Mouse (Mus musculus) heart, postnatal 14 days (tissue): Measurements from ENCODE around the gene Vps33b. TPM values are rescaled to one million over a fixed set of nuclear protein-coding genes. Genes with fewer than 3 reads are reported as not detected.

Source experiments
- DNase-seq, 2 experiments: peaks; one replicate each; pipeline ENCODE4 v3.0.0; 2021 to 2022
- intact Hi-C: fragments of 180-260 bp; cut with DNase I; formaldehyde crosslinking; loops from one replicate; pipeline ENCODE4 v1.15.1; 2025
- long read RNA-seq, 2 experiments: library from polyadenylated mRNA; stranded (forward); transcript quantifications; one replicate each; pipeline ENCODE4 v2.0.0; 2021
- total RNA-seq, 2 experiments: library from RNA; stranded (reverse); gene quantifications; 2 replicates each; pipeline ENCODE4 v1.2.3; 2021

The Vps33b gene
- total RNA-seq = 1 to 10 TPM; 7.0 to 7.4 TPM
- long read RNA-seq, experiment 1, transcript Vps33b-201 (23 exons, 2,574 nt) = major isoform, 14 of 17 reads
- long read RNA-seq, experiment 1, partial matches to known transcripts = 0 of 17 reads
- long read RNA-seq, experiment 1, other reads (novel, unspliced or antisense) = 3 of 17 reads
- long read RNA-seq, experiment 2, transcript Vps33b-201 (23 exons, 2,574 nt) = major isoform, 11 of 13 reads
- long read RNA-seq, experiment 2, partial matches to known transcripts = 0 of 13 reads
- long read RNA-seq, experiment 2, other reads (novel, unspliced or antisense) = 2 of 13 reads

DNA sequence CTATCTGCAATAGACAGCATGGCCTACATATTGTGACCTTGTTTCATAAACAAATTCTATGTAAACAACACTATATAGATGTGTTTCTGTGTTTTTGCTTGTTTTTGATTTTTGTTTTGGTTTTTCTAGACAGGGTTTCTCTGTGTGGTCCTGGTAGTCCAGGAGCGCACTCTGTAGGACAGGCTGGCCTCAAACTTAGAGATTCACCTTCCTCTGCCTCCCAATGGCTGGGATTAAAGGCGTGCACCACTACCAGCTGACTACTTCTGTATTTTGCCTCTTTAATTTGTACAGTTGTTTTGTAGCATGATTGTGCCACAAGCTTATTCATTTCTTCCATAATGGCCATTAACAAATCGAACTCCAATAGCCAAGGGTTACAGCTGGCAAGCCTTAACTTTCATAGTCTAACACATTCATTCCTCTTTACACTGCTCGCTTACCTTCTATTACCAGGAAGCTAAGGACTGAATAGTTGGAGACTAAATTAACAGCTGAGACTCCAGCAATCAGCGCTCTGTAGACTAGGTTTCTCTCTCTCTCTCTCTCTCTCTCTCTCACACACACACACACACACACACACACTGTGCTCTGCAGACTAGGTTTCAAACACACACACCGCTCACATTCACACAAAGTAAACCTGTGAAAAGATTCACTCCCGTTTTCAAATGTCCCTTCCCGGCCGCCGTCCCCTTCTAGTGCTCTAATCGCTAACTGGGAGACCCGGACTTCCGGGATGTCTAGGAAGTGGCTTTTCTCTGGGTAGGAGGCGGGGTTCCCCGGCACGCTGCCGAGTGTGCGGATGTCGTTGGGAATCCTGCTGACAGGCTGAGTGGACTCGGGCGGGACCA, at the start of gene Vps33b:
Vps33b (plus strand) TSS at position 753 of the 854 bp plus-strand sequence.
- DNase-seq = peak; percentile 94 to 96
- intact Hi-C loops = no loop called here

GRCm38 (mm10) chr7:80220237-80220797, 49.1 kb upstream of the Vps33b start:
- intact Hi-C loops = no loop called here
- no peak for DNase-seq

DNA sequence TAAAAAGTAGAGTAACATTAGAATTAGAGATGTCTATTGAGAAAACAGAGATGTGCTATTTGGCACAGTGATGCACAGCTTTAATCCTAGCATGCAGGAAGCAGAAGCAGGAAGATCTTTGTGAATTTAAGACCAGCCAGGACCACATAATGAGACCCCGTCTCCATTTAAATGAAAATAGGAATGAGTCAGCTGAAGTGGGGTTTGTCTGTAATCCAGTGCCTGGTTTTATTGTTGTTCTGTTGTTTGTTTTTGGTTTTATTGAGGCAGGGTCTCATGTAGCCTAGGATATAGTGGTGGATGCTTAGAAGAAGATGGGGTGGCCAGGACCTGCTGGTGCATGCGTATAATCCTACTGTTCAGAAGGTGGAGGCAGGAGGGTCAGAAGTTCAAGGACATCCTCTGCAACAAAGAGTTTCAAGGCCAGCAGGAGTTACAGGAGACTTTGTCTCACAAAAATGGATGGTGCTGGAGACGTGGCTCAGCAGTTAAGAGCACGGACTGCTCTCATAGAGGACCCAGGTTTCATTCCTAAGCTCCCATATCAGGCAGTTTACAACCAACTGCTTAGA, 48.2 kb upstream of the Vps33b start:
- intact Hi-C loops = no loop called here
- DNase-seq = no peak

- no peak for DNase-seq
- intact Hi-C loops = no loop called here
Measured at GRCm38 (mm10) chr7:80227065-80227464, 42.4 kb upstream of the Vps33b start.

DNA sequence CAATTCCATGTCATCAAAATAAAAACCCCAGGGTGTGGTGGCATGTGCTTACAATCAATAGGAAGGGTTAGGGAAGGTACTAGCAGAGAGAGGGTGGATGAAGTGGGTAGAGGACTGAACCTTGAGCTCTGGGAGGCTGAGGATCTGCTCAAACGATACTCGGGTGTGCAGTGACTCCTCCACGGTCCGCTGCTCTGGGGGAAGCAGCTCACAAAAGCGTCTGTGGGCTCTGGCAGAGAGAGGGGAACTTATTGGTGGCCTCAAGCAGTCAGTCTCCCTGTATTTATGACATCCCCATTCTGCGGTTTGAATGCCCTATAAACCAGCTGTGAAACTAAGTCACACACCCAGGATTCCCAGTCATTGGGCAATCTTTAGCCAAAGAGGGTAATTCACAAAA, 39.3 kb upstream of the Vps33b start:
- intact Hi-C loops = no loop called here

DNA sequence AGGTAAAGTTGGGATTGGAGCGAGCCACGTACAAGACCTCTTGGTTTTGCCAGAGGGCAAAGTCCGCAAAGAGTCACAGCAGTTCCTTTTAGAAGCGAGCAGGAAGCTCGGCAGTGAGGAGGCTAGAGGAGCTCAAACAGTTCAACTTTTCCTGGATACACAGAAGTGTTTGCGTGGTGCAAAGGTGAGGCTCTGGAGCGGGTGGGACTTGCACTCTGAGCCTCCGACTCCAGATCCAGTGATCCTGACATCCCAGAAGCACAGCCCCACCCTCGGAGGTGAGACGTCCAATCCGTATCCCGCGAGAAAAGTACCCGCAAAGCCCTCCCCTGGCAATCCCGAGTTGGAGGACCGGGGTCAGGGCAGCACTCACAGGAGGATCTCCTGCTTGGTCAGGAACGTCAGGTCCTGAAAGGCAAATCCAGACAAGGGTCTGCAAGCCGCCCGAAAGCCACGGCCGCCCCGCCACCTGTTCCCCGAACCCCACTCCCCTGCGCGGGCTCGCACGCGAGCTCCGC, 37.4 kb upstream of the Vps33b start:
- intact Hi-C loops = no loop called here
- DNase-seq = no peak

More for the DNA sequence above, 39.3 kb upstream of the Vps33b start:
- DNase-seq = no peak

GRCm38 (mm10) chr7:80232489-80233029, 36.9 kb upstream of the Vps33b start, which contains the start of the genes Cib1 and Gdpgp1:
TSS of gene Cib1 (minus strand) at chr7:80232813.
TSS of gene Gdpgp1 (plus strand) at chr7:80232865.
- intact Hi-C loops = no loop called here
- peak; percentile 98 to 99 for DNase-seq

DNA sequence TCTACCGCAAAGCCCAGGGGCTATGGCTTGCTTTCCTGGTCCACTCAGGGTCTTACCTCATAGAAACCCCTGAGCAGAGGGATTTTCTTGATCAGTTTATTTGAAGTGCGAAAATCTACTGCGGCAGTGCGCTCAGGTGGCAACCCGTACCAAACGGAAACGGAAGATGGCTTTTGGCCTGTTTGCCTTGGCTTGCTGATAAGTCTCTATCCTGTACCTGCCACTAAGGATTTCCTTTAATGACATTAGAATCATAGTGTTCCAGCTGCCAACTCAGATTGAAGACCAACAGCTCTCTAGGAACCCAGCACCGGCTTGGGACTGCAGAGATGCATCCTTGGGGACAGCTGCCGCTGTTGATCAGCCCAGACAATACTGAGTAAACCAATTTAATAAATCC, 35.6 kb upstream of the Vps33b start:
- DNase-seq = no peak
- intact Hi-C loops = no loop called here

- no peak for DNase-seq
- intact Hi-C loops = no loop called here
Measured at GRCm38 (mm10) chr7:80238542-80238941, 30.9 kb upstream of the Vps33b start.

DNA sequence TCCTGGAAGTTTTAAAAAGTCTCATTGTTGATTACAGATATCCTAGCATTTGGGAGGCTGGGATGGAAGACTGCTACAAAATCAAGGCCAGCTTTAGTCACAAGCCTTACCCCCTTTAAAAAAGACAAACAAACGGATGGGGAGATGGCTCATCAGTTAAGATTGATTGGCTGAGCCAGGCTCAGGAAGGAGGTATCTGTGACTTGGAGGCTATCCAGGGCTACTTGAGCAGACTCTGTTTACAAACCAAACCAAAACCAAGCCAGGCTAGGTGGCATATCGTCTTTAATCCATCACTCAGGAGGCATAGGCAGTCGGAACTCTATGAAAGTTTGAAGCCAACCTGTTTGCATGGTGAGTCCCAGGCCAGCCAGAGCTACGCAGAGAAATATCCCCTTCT, 27.8 kb upstream of the Vps33b start:
- no peak for DNase-seq
- intact Hi-C loops = no loop called here

- DNase-seq = no peak
- intact Hi-C loops = no loop called here
Measured at GRCm38 (mm10) chr7:80244851-80245250, 24.6 kb upstream of the Vps33b start.

GRCm38 (mm10) chr7:80246148-80246721, 23.2 kb upstream of the Vps33b start, which contains the start of gene Ttll13:
TSS of gene Ttll13 (plus strand) at chr7:80246376.
- peak; percentile 97 to 98 for DNase-seq
- intact Hi-C loops = no loop called here

DNA sequence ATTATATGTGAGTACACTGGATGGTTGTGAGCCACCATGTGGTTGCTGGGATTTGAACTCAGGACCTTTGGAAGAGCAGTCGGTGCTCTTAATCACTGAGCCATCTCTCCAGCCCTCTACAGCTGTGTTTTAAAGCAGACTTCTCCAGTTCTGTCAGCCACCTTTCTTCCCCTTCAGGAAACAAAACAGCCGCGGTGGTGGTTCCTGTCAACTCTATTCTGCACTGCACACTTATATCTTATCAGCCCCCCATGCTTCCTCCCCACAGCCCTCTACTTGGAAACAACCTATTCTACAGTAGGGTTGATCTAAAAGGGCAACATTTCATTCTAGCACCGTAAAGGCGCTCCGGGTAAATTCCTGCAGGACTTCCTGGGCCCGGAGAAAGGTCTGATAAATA, 22.6 kb upstream of the Vps33b start:
- intact Hi-C loops = no loop called here
- no peak for DNase-seq

- intact Hi-C loops = no loop called here
- DNase-seq = no peak
Measured at GRCm38 (mm10) chr7:80252437-80252836, 17.0 kb upstream of the Vps33b start.

DNA sequence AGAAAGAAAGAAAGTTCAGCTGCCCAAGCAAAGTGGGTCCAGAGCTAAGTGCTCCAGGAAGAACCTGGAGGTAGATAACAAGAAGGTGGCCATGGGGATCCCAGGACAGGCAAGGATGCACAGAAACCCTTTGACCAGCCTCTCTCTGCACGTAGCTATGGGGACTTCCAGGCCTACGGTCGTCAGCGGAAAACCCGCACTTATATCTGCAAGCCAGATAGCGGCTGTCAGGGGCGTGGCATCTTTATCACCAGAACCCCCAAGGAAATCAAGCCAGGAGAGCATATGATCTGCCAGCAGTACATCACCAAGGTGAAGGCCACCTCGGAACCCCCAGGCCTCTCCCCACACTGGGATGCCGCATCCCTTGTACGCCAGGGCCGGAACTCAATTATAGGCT, 16.6 kb upstream of the Vps33b start:
- intact Hi-C loops = no loop called here
- DNase-seq = no peak

DNA sequence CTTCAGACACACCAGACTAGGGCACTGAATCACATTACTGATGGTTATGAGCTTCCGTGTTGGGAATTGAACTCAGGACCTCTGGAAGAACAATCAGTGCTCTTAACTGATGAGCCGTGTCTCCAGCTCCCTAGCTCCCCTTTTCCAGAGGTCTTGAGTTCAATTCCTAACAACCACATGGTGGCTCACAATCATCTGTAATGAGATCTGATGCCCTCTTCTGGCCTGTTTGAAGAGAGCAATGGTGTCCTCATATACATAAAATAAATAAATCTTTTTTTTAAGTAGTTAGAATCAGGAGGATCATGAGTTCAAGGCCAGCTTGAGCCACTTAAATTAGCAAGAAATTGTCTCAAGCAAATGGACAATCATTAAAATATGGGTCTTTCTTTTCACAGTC, 13.5 kb upstream of the Vps33b start:
- intact Hi-C loops = no loop called here
- DNase-seq = no peak

DNA sequence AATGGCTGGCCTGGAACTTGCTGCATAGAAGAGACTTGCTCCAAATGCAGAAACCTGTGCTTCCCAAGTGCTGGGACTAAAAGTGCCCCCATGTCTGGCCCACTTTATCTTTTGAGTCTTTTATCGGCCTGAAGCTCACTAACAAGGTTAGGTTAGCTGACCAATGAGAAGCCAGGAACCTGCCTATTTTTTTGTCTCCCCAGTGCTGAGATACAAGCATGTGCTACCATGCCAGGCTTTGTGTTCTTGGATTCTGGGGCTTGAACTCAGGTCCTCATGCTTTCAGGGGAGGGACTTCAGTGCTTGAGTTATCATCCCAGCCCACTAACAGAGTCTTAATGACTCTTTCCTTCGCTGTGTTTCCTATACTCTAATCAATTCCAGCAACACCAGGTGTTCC, 11.7 kb upstream of the Vps33b start:
- intact Hi-C loops = no loop called here
- DNase-seq = no peak

DNA sequence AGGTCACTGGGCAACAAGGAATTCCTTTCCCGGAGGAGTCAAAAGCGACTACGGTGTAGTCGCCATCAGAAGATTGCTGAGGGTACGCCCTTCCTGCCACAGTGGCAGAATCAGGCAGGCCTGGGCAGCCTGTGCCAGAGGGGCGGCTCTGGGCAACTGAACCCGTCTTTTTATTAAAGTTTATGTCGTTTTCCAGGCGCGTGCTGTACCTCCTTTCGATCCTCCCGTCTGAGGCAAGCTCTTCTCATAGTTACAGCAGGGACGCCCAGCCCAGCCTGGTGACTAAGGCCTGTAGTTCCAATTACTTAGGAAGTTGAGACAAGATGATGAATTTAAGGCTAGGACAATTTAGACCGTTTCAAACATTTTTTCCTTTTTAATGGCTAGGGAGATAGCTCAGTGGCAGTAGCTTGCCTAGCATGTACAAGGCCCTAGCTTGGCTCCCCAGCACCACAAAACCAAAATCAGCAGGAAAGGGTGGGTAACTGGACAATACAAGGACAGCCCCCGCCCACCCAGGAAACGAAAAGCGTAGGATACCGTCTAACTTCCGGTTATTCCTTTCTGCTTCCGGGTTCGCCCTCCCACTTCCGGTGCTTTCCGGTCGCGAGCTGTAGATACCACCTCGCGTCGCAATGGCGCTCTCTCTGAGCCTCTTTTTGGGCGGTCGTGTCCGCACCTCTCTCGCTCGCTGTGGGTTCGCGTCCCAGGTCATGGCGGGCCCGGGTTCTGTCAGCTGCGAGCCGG, 8.7 kb upstream of the Vps33b start, which contains the start of gene Ngrn:
Ngrn (plus strand) TSS at position 591 of the 747 bp plus-strand sequence.
- intact Hi-C loops = no loop called here
- peak; percentile 80 to 88 for DNase-seq

- no peak for DNase-seq
- intact Hi-C loops = no loop called here
Measured at GRCm38 (mm10) chr7:80261372-80261990, 8.0 kb upstream of the Vps33b start.
